Mouse (Mus musculus) kidney, postnatal 14 days (tissue): ENCODE measurements around the gene Ifit3.
"Not testable (repeated sequence)": the region's sequence is repeated elsewhere in the genome, so short reads cannot be mapped to it uniquely, and the experiment has no call there.

Experiments
- DNase-seq: peaks from one replicate; pipeline ENCODE4 v3.0.0; 2022; ENCODE audit warnings: mixed read lengths

Ifit3 gene

DNA sequence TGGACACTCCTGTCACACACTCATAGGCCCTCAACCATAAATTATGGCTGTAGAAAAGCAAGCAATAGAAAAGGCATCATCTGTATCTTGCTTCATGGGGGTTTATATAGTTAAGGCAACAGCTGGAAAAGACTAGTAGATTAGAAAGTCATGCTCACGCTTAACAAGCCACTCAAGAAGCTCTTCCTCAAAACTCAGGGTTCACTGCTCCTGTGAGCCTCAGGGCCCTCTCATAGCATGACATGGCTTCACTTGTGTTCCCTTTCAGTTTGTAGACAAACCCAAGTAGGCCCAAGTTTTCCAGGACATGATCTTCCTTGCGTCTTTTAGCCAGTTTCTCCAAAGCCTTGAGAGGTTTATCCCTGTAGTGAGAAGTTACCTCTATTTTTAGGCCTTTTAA is 10.1 kb downstream of the Ifit3 start:
- no peak for DNase-seq

- not testable (repeated sequence) for DNase-seq
Measured at GRCm38 (mm10) chr19:34594523-34594922, 11.2 kb downstream of the Ifit3 start.

DNA sequence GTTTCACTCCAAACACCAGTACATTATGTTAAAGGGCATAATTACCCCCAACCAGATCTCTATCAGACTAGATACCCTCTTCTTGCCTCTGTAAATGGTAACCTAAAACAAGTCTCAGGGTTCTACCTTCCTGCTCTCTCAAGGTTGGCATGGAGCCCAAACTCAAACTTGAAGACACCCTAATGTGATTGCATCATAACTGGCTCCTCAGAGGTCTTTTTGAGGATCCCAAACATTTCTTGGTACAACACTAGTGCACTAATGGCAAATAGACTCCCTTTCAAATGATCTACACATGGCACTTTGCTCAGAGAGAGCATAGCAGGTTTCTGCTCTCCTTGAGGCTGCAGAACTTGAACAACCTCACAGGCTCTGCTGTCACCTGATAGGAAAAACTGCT is 13.5 kb downstream of the Ifit3 start:
- DNase-seq, result no peak

DNA sequence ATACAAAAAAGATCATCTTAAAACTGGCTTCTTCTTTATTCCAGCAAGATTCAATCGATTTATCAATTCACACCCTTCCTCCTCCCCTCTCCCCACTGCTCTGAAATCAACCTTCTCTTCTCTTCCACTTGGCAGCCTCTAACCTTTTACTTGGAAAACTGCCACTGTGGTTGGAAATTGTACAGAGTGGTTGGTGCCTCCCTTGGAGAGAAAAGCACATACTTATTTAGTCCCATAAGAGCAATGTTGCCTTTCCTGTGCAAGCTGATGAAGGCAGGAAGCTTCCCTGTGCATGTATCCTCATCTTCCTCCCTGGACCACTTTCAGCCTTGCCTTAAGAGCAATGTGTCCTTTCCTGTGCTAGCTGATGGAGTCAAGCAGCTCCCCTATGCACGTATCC is 15.0 kb downstream of the Ifit3 start:
- peak; percentile 70 for DNase-seq

- DNase-seq, result not testable (repeated sequence)
Measured at GRCm38 (mm10) chr19:34599250-34599649, 15.9 kb downstream of the Ifit3 start.

DNA sequence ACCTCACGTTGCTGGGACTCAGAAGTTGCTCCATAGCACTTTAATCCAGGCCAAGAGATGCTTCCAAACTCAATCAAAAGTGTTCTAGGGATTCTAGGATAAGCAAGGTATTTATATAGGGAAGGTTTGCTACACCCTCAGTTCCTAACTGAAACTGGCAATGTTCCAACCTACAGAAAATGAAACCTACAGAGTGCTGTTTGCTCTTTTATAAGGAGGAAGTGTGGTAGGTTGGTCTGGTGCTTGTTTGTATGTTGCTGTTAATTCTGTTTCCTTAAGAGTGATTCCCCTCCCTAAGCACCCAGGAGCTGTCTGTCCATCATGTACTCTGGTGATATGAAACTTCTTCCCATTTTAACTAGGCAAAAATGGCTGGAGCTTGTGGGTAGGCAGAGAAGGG is 18.6 kb downstream of the Ifit3 start, which contains the start of gene Ifit1bl1:
Ifit1bl1 (minus strand) TSS at position 69 of the 400 bp plus-strand sequence.
- DNase-seq, result not testable (repeated sequence)

DNA sequence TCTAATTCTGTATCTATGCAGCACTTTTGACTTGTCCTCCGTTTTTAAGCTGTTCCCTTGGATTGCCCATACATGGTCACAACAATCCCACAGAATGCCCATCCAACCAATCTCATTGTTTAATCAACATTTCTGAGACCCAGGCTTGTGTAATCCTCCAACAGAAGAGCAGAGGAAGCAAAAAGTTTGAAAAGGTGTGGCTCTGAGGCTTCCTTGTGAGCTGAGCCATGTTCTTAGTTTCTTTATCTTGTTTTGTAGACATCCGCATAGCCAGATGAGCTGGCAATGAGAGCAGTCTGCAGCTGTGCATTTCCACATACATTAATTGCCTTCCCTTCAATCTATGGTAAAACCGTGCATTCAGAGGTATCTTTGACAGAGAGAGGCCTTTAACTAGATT is 22.1 kb downstream of the Ifit3 start:
- DNase-seq, result no peak

- DNase-seq, result peak; percentile 79
Measured at GRCm38 (mm10) chr19:34607237-34608051, 24.1 kb downstream of the Ifit3 start, which contains the start of gene Ifit3b. Gene Ifit3b (plus strand): TSS chr19:34607970.

DNA sequence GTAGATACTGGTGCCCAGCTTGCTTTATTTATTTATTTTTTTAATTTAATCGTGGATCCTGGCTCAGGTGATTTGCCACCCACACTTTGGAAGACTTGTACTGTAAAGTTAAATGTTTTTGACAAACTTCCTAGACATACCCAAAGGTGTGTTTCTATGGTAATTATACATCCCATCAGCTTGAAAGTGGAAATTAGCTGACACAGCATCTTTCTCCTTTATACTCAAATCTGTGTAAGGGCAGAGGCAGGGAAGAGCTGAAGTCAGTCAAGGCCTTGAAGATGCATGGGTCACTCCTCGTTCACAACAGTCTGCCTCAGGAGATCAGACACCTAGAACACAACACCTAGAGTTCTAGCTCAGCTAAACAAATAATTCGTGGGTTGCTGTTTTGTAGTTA is 26.8 kb downstream of the Ifit3 start:
- not testable (repeated sequence) for DNase-seq

GRCm38 (mm10) chr19:34612243-34613001 is 29.1 kb downstream of the Ifit3 start:
- not testable (repeated sequence) for DNase-seq

GRCm38 (mm10) chr19:34620871-34621270 is 37.5 kb downstream of the Ifit3 start:
- no peak for DNase-seq

GRCm38 (mm10) chr19:34623781-34624180 is 40.5 kb downstream of the Ifit3 start:
- DNase-seq, result no peak

DNA sequence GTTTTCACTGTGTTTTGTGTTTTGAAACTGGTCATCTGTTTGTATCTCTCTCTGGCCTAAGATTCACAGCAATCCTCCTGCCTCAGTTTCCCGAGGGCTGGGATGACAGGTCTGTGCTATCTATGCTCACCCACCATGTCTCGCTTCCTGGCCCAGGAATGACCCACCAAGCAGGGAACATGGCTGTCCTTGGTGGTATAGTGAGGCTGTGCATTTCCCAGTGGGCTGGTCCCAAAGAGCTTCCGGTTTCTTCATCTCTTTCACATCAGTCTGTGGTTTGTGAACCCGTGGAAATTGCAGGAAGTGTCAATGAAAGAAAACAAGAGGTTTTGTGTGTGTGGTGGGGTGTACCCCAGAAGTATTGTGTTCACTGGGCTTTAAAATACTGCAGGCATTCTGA is 41.3 kb downstream of the Ifit3 start:
- no peak for DNase-seq

DNA sequence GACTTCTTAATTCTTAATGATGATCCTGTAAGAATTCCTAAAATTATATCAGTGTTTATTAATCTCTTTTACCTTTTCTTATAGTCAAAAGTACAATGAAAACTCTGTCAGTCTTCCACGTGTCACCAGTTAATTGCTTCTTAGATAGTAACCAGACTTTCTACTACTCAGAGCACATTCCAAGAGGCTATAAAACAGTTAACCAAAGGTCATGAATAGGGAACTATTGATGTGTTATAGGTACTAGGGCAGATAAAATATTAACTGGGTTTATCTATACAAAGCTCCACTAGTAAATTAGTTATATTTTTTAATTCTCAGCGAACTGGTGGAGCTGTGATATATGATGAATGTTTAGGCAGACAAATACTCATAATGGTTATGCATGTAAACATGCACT is 44.2 kb downstream of the Ifit3 start:
- no peak for DNase-seq

- no peak for DNase-seq
Measured at GRCm38 (mm10) chr19:34631487-34631886, 48.2 kb downstream of the Ifit3 start.

DNA sequence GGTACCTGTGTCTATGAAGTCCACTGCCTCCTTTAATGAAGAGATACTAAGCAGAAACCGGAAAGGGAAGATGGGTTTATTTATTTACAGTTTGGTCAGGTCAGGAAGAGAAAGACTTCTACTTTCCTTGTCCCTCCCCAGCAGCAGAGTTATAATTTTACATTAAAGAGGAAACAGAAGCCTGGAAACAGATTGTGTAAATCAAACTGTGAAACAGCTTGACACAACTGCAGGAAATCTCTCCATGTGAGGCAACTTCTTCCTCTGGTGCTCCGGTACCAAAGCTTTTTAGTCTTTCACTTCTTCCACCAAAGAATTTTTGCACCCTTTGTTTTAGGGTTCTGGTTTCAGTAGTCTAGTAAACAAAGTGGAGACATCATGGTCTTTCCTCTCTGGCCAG is 50.2 kb downstream of the Ifit3 start:
- DNase-seq, result no peak

GRCm38 (mm10) chr19:34636933-34637557 is 53.7 kb downstream of the Ifit3 start:
- DNase-seq, result peak; percentile 75
